Comparison of ENCODE assay signal across 8 mouse cellular contexts in the genomic region with DNA sequence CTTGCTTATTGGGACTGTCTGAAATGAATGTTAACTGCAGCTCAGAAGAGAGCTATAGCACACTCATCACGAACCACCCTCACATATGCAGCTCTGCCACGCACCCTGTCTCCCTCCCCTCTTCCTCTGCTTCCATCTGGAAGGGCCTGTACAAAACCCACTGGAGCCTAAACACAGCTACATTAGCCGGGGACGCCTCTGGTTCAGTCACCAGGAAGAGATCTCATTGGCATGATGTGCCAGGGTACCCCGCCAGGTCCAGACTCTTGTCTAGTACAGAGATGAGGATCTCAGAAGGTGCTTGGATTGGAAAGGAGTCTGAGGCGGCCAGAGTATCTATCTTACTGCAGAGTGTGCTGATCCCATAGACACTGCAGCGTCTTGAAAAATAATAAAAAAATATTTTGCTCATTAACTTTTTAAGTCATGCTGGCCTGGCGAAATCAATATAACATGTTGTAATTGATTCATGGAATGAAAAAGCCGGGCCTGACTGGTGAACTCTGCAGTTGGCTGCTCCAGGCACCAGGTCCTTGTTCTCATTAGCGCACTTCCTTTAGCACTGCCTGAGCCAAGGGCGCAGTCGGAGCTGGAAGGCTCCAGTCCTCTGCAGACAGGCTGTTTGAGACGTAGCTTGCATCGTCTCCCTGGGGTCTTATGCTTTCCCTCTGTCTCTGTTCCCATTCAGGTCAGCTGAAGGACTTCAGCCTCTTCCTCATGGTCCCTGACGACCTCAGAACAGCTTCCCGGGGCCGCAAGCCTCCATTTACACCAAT. TPM values are rescaled to one million over a fixed set of nuclear protein-coding genes. Genes with fewer than 3 reads are reported as not detected.
A peak's percentile ranks its signal among the peaks of the same experiment; 100 is the strongest.
DNase-seq lines count a peak whose midpoint lies in the region; ATAC-seq and TF ChIP-seq lines count a peak whose summit lies in the region.
"Had no signal": no experiment of that assay in that cellular context is flagged by ENCODE, and none has a peak within 500 bp of the region (broad histone marks: within the 10 kb centered on the region; RNA-seq: fewer than 3 reads in every experiment).

No protein-coding gene starts in this region.

- no peak overlapping the region for H3K9ac ChIP-seq in stomach, embryonic 15.5 days
- no peak overlapping the region for H3K9ac ChIP-seq in stomach, postnatal 0 days (ENCODE audit: low read length)
- no peak overlapping the region for H3K9ac ChIP-seq in forebrain, postnatal 0 days
- no peak overlapping the region for H3K9ac ChIP-seq in hindbrain, embryonic 16.5 days (ENCODE audit: low read depth, low read length)

- H3K4me1 ChIP-seq in stomach, embryonic 15.5 days: no peaks in the 10 kb centered on the region
- no peaks in the 10 kb centered on the region for H3K4me1 ChIP-seq in stomach, postnatal 0 days (replicated peaks; ENCODE audit: control insufficient read depth, insufficient read depth)
- H3K4me1 ChIP-seq in forebrain, postnatal 0 days (ENCODE audit: insufficient read depth): no peaks in the 10 kb centered on the region
- H3K4me1 ChIP-seq in hindbrain, embryonic 16.5 days (ENCODE audit: control insufficient read depth, insufficient read depth, low read depth, low read length): 0 out of 2 replicates have a peak, but pooled peaks cover 4% of the 10 kb centered on the region

- peak; percentile 31; the same call in 1 of the 2 replicates for ATAC-seq in stomach, embryonic 15.5 days (ENCODE audit: insufficient read depth, low FRiP score, low read depth)
- no peak for ATAC-seq in stomach, postnatal 0 days (ENCODE audit: low FRiP score, low TSS enrichment)
- ATAC-seq in forebrain, postnatal 0 days: peak; percentile 78
- ATAC-seq in hindbrain, embryonic 16.5 days: peak; percentile 84
- ATAC-seq in monocyte, adult 5-6 weeks (replicated peaks; ENCODE audit: insufficient number of reproducible peaks, low FRiP score, low TSS enrichment, poor library complexity, severe bottlenecking): no peak
- ATAC-seq in erythroblast, adult 5-6 weeks (replicated peaks; ENCODE audit: low FRiP score, poor library complexity, severe bottlenecking): no peak

- 75% methylated on average over 17 of the region's 17 CpGs for WGBS in stomach, embryonic 15.5 days
- WGBS in stomach, postnatal 0 days: 78% methylated on average over 17 of the region's 17 CpGs
- 65% methylated on average over 17 of the region's 17 CpGs for WGBS in forebrain, postnatal 0 days
- WGBS in hindbrain, embryonic 16.5 days: 59% methylated on average over 17 of the region's 17 CpGs

- no peaks in the 10 kb centered on the region for H3K9me3 ChIP-seq in stomach, embryonic 15.5 days
- H3K9me3 ChIP-seq in stomach, postnatal 0 days (ENCODE audit: control insufficient read depth, low read length): no peaks in the 10 kb centered on the region
- H3K9me3 ChIP-seq in forebrain, postnatal 0 days (ENCODE audit: low read length): no peaks in the 10 kb centered on the region
- H3K9me3 ChIP-seq in hindbrain, embryonic 16.5 days (ENCODE audit: control insufficient read depth, low read length): no peaks in the 10 kb centered on the region

- H3K27ac ChIP-seq in stomach, embryonic 15.5 days: no peak overlapping the region
- no peak overlapping the region for H3K27ac ChIP-seq in stomach, postnatal 0 days (replicated peaks)
- no peak overlapping the region for H3K27ac ChIP-seq in forebrain, postnatal 0 days (ENCODE audit: low read depth, low read length)
- H3K27ac ChIP-seq in hindbrain, embryonic 16.5 days (ENCODE audit: low read depth, low read length): 0 out of 2 replicates have a peak overlapping the region, but pooled peaks have one; percentile 39

- no peak for TF ChIP-seq EP300 in stomach, postnatal 0 days (optimal IDR thresholded peaks at IDR 0.05)

- no peaks in the 10 kb centered on the region for H3K36me3 ChIP-seq in stomach, embryonic 15.5 days
- H3K36me3 ChIP-seq in stomach, postnatal 0 days (ENCODE audit: control insufficient read depth, insufficient read depth, low read length): no peaks in the 10 kb centered on the region
- no peaks in the 10 kb centered on the region for H3K36me3 ChIP-seq in forebrain, postnatal 0 days (ENCODE audit: insufficient read depth)
- no peaks in the 10 kb centered on the region for H3K36me3 ChIP-seq in hindbrain, embryonic 16.5 days (ENCODE audit: control insufficient read depth, insufficient read depth, low read length)

- no peak for TF ChIP-seq CTCF in stomach, postnatal 0 days (IDR thresholded peaks at IDR 0.05; ENCODE audit: low read depth)
- TF ChIP-seq CTCF in forebrain, postnatal 0 days (IDR thresholded peaks at IDR 0.05; ENCODE audit: low read depth): no peak

- H3K27me3 ChIP-seq in stomach, embryonic 15.5 days (replicated peaks): no peaks in the 10 kb centered on the region
- H3K27me3 ChIP-seq in stomach, postnatal 0 days (ENCODE audit: control insufficient read depth, insufficient read depth, low read length): no peaks in the 10 kb centered on the region
- H3K27me3 ChIP-seq in forebrain, postnatal 0 days (ENCODE audit: insufficient read depth, low read length): no peaks in the 10 kb centered on the region
- no peaks in the 10 kb centered on the region for H3K27me3 ChIP-seq in hindbrain, embryonic 16.5 days (replicated peaks; ENCODE audit: control insufficient read depth, insufficient read depth, low read length)

- no peak for DNase-seq in stomach, postnatal 0 days (ENCODE audit: low spot score)
- DNase-seq in forebrain, postnatal 0 days: peak; percentile 19
- peak; percentile 27 for DNase-seq in retina, embryonic 14.5 days (ENCODE audit: low spot score)

- H3K4me3 ChIP-seq in stomach, embryonic 15.5 days (replicated peaks): no peak overlapping the region
- no peak overlapping the region for H3K4me3 ChIP-seq in stomach, postnatal 0 days (ENCODE audit: low read depth, low read length)
- no peak overlapping the region for H3K4me3 ChIP-seq in forebrain, postnatal 0 days (ENCODE audit: low read depth, low read length)
- H3K4me3 ChIP-seq in hindbrain, embryonic 16.5 days (ENCODE audit: low read length): no peak overlapping the region
- H3K4me3 ChIP-seq: myocyte had no signal

- no peak overlapping the region for H3K4me2 ChIP-seq in stomach, embryonic 15.5 days
- H3K4me2 ChIP-seq in stomach, postnatal 0 days (replicated peaks; ENCODE audit: low read depth): no peak overlapping the region
- H3K4me2 ChIP-seq in forebrain, postnatal 0 days (ENCODE audit: low read depth): no peak overlapping the region
- H3K4me2 ChIP-seq in hindbrain, embryonic 16.5 days (ENCODE audit: low read length): no peak overlapping the region

RNA-seq across cellular contexts. Expression of gene Lrrtm3, which starts 50.1 kb away (rescaled TPM):
- polyA plus RNA-seq in stomach, embryonic 15.5 days (2015; fragmentation: Nextera tagmentation; extraction: Ambion mirVana): 3.9 and 4.6 TPM in 2 replicates
- polyA plus RNA-seq in stomach, postnatal 0 days (2015; fragmentation: Nextera tagmentation; extraction: Ambion mirVana): 2.3 and 2.7 TPM in 2 replicates
- 26.0 and 29.9 TPM in 2 replicates for total RNA-seq in forebrain, postnatal 0 days (2014; rRNA removed)
- 12.2 and 25.8 TPM in 2 replicates for polyA plus RNA-seq in forebrain, postnatal 0 days (2015; fragmentation: Nextera tagmentation; extraction: Ambion mirVana)
- polyA plus RNA-seq in hindbrain, embryonic 16.5 days (2015; fragmentation: Nextera tagmentation; extraction: Ambion mirVana): 41.3 and 45.7 TPM in 2 replicates
- total RNA-seq in monocyte, adult 5-6 weeks (2017): not detected in 3 replicates
- total RNA-seq in erythroblast, adult 5-6 weeks (2015; ENCODE audit: low replicate concordance): not detected in 2 replicates
- not detected in 2 replicates for total RNA-seq in erythroblast, adult 5-6 weeks (2017; ENCODE audit: low replicate concordance)

Comparison
In these comparisons a context has a peak if more than half of its experiments do, and no peak if none do; other contexts are left out.
1. ATAC-seq: peak in stomach, embryonic 15.5 days (single experiment), forebrain, postnatal 0 days (single experiment) and hindbrain, embryonic 16.5 days (single experiment); none in stomach, postnatal 0 days (single experiment), monocyte, adult 5-6 weeks (single experiment) and erythroblast, adult 5-6 weeks (single experiment).